Comparison of ENCODE assay signal across 35 mouse cellular contexts in the genomic region with DNA sequence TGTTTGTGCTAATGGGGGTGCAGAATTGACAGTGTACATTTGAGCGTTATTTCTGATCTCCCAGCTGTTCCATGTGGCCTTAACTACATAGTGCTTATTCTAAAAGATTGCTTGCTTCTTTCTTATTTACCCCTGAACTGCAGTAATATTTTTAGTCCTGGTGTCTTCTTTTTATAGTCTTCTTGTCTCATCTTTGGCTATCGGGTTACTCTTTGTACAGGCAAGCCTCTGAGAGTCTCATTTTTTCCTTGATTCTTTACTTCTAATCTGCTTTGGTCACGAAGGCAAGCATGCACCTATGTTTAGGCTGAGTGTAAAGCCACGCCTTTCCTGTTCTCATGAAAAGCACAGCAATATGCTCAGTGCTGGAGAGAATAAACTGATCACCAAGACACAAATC.
"Had no signal": no experiment of that assay in that cellular context is flagged by ENCODE, and none has a peak within 500 bp of the region (broad histone marks: within the 10 kb centered on the region; RNA-seq: fewer than 3 reads in every experiment).

No protein-coding gene starts in this region.

- H3K27me3 ChIP-seq: heart, embryonic 12.5 days; heart, embryonic 13.5 days; heart, embryonic 15.5 days; hindbrain, embryonic 12.5 days; hindbrain, embryonic 13.5 days; hindbrain, embryonic 15.5 days; intestine, embryonic 15.5 days; kidney, embryonic 15.5 days had no signal

- H3K36me3 ChIP-seq: heart, embryonic 10.5 days; heart, embryonic 12.5 days; heart, embryonic 13.5 days; heart, embryonic 15.5 days; hindbrain, embryonic 10.5 days; hindbrain, embryonic 12.5 days; hindbrain, embryonic 13.5 days; hindbrain, embryonic 15.5 days; intestine, embryonic 15.5 days; kidney, embryonic 15.5 days had no signal

- H3K27ac ChIP-seq: heart, embryonic 10.5 days; heart, embryonic 13.5 days; heart, embryonic 15.5 days; hindbrain, embryonic 10.5 days; hindbrain, embryonic 12.5 days; hindbrain, embryonic 13.5 days; hindbrain, embryonic 14.5 days; hindbrain, embryonic 15.5 days; hindbrain, postnatal 0 days; intestine, embryonic 15.5 days; kidney, embryonic 15.5 days; kidney, postnatal 0 days; left cerebral cortex, adult 2 months had no signal

- H3K4me2 ChIP-seq: heart, embryonic 11.5 days; heart, embryonic 12.5 days; heart, embryonic 13.5 days; heart, embryonic 15.5 days; hindbrain, embryonic 12.5 days; hindbrain, embryonic 13.5 days; hindbrain, embryonic 14.5 days; hindbrain, embryonic 15.5 days; intestine, embryonic 15.5 days; kidney, embryonic 15.5 days had no signal

- DNase-seq: heart, postnatal 10 days; heart, postnatal 14 days; heart, postnatal 36 days; heart, postnatal 4 days; kidney, adult 11 months; kidney, adult 18-20 months; kidney, adult 2 months; kidney, adult 8-10 months; kidney, adult 9 months; kidney, postnatal 10 days; kidney, postnatal 14 days; kidney, postnatal 25 days; kidney, postnatal 36 days; kidney, postnatal 4 days; layer of hippocampus, adult 9-11 months; layer of hippocampus, postnatal 36 days had no signal

- H3K9ac ChIP-seq: heart, embryonic 12.5 days; heart, embryonic 13.5 days; heart, embryonic 15.5 days; hindbrain, embryonic 12.5 days; hindbrain, embryonic 13.5 days; hindbrain, embryonic 14.5 days; hindbrain, embryonic 15.5 days; intestine, embryonic 15.5 days; kidney, embryonic 15.5 days had no signal

- H3K4me1 ChIP-seq: heart, embryonic 10.5 days; heart, embryonic 12.5 days; heart, embryonic 13.5 days; heart, embryonic 15.5 days; hindbrain, embryonic 10.5 days; hindbrain, embryonic 12.5 days; hindbrain, embryonic 13.5 days; hindbrain, embryonic 15.5 days; intestine, embryonic 15.5 days; kidney, embryonic 15.5 days had no signal

- H3K4me3 ChIP-seq: heart, embryonic 10.5 days; heart, embryonic 12.5 days; heart, embryonic 13.5 days; heart, embryonic 15.5 days; hindbrain, embryonic 10.5 days; hindbrain, embryonic 12.5 days; hindbrain, embryonic 13.5 days; hindbrain, embryonic 15.5 days; intestine, embryonic 15.5 days; kidney, embryonic 15.5 days; left cerebral cortex, adult 2 months had no signal

- H3K9me3 ChIP-seq: heart, embryonic 10.5 days; heart, embryonic 12.5 days; heart, embryonic 13.5 days; heart, embryonic 15.5 days; hindbrain, embryonic 10.5 days; hindbrain, embryonic 12.5 days; hindbrain, embryonic 13.5 days; hindbrain, embryonic 15.5 days; intestine, embryonic 15.5 days; kidney, embryonic 15.5 days had no signal

- ATAC-seq: hindbrain, embryonic 16.5 days; hindbrain, postnatal 0 days; inflammation-experienced regulatory T-cells, adult 6 months; intestine, embryonic 15.5 days; intestine, embryonic 16.5 days; intestine, postnatal 0 days had no signal
